Mouse (Mus musculus) heart, postnatal 14 days (tissue): ENCODE results near the gene Brd1. TPM values are rescaled to one million over a fixed set of nuclear protein-coding genes. Genes with fewer than 3 reads are reported as not detected.
"Not testable (repeated sequence)": the region's sequence is repeated elsewhere in the genome, so short reads cannot be mapped to it uniquely, and the experiment has no call there.

ENCODE experiments used
- DNase-seq, 2 experiments: peaks; one replicate each; pipeline ENCODE4 v3.0.0; 2021 to 2022
- intact Hi-C: fragments of 180-260 bp; cut with DNase I; formaldehyde crosslinking; loops from one replicate; pipeline ENCODE4 v1.15.1; 2025
- long read RNA-seq, 2 experiments: library from polyadenylated mRNA; stranded (forward); transcript quantifications; one replicate each; pipeline ENCODE4 v2.0.0; 2021
- total RNA-seq, 2 experiments: library from RNA; stranded (reverse); gene quantifications; 2 replicates each; pipeline ENCODE4 v1.2.3; 2021

The Brd1 gene
- total RNA-seq = 10 to 100 TPM; 35.1 to 35.8 TPM
- long read RNA-seq, experiment 1, full-length matches to known transcripts = 1 of 25 reads
- long read RNA-seq, experiment 1, partial matches to known transcripts = 17 of 25 reads
- long read RNA-seq, experiment 1, other reads (novel, unspliced or antisense) = 7 of 25 reads
- long read RNA-seq, experiment 2, partial matches to known transcripts = 11 of 16 reads
- long read RNA-seq, experiment 2, other reads (novel, unspliced or antisense) = 5 of 16 reads

- intact Hi-C loops = loop anchor here (2.0 to 10.0 kb wide), 2 partner anchors 17 to 481 kb away; partner anchors contain the start of genes Ppp6r2 and Zbed4
- DNase-seq = peak; percentile 90 to 91
Observed at GRCm38 (mm10) chr15:88733834-88734571, at the start of gene Brd1. Gene Brd1, minus strand, starts transcription at chr15:88734233.

GRCm38 (mm10) chr15:88774630-88775029 lies 40.6 kb upstream of the Brd1 start:
- intact Hi-C loops, DNase-seq: not testable (repeated sequence)

GRCm38 (mm10) chr15:88768537-88768936 lies 34.5 kb upstream of the Brd1 start:
- DNase-seq = no peak
- intact Hi-C loops = no loop called here

DNA sequence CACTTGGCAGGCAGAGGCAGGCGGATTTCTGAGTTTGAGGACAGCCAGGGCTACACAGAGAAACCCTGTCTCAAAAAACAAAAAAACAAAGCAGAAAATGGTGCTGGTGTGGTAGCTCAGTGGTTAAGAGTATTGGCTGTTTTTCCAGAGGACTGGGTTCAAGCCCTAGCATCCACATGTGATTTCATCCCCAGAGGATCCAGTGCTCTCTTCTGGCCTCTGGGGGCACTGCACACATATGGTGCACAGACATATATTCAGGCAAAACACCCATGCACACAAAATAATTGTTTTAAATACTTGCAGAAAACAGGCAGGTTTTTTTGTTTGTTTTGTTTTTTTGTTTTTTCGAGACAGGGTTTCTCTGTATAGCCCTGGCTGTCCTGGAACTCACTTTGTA lies 32.1 kb upstream of the Brd1 start:
- DNase-seq, intact Hi-C loops: not testable (repeated sequence)

GRCm38 (mm10) chr15:88761551-88761950 lies 27.5 kb upstream of the Brd1 start:
- no peak for DNase-seq
- intact Hi-C loops = loop anchor here (2.0 kb wide), 1 partner anchor 43 kb away; no protein-coding TSS in a partner anchor

- no peak for DNase-seq
- intact Hi-C loops = no loop called here
Observed at GRCm38 (mm10) chr15:88758061-88758460, 24.0 kb upstream of the Brd1 start.

DNA sequence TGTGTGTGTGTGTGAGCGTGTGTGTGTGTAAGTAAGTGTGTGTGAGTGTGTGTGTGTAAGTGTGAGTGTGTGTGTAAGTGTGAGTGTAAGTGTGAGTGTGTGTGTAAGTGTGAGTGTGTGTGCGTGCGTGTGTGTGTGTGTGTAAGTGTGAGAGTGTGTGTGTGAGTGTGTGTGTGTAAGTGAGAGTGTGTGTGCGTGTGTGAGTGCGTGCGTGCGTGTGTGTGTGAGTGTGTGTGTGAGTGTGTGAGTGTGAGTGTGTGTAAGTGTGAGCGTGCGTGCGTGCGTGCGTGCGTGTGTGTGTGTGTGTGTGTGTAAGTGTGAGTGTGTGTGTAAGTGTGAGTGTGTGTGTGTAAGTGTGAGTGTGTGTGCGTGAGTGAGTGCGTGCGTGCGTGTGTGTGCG lies 21.7 kb upstream of the Brd1 start:
- intact Hi-C loops = no loop called here
- no peak for DNase-seq

GRCm38 (mm10) chr15:88754896-88755295 lies 20.9 kb upstream of the Brd1 start:
- no peak for DNase-seq
- intact Hi-C loops = no loop called here

- DNase-seq = no peak
- intact Hi-C loops = no loop called here
Observed at GRCm38 (mm10) chr15:88752403-88752733, 18.3 kb upstream of the Brd1 start.

- no peak for DNase-seq
- intact Hi-C loops = loop anchor here (2.0 kb wide), 1 partner anchor 17 kb away; the partner anchor contains the start of gene Brd1
Observed at GRCm38 (mm10) chr15:88751564-88752402, 17.8 kb upstream of the Brd1 start, which contains the start of gene Zbed4. Gene Zbed4, plus strand, starts transcription at chr15:88751660.

GRCm38 (mm10) chr15:88750677-88751563 lies 16.9 kb upstream of the Brd1 start:
- intact Hi-C loops = loop anchor here (2.0 kb wide), 1 partner anchor 16 kb away; the partner anchor contains the start of gene Brd1
- peak; percentile 97 to 98 for DNase-seq

- DNase-seq = no peak
- intact Hi-C loops = loop anchor here (2.0 kb wide), 1 partner anchor 15 kb away; the partner anchor contains the start of gene Brd1
Observed at GRCm38 (mm10) chr15:88750032-88750431, 16.0 kb upstream of the Brd1 start.

GRCm38 (mm10) chr15:88749617-88750016 lies 15.6 kb upstream of the Brd1 start:
- not testable (repeated sequence) for DNase-seq
- intact Hi-C loops = loop anchor here (2.0 kb wide), 1 partner anchor 15 kb away; the partner anchor contains the start of gene Brd1

- no peak for DNase-seq
- intact Hi-C loops = no loop called here
Observed at GRCm38 (mm10) chr15:88745926-88746325, 11.9 kb upstream of the Brd1 start.

GRCm38 (mm10) chr15:88745347-88745746 lies 11.3 kb upstream of the Brd1 start:
- DNase-seq = no peak

DNA sequence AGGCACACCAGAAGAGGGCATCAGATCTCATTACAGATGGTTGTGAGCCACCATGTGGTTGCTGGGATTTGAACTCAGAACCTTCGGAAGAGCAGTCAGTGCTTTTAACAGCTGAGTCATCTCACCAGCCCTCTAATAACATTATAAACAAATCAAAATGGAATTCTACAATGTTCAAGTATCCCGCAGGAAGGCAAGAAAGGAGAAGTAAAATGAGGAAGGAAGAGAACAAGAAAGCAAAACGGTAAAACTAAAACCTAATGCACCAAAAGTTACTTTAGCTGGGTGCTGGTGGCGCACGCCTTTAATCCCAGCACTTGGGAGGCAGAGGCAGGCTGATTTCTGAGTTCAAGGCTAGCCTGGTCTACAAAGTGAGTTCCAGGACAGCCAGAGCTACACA lies 9.3 kb upstream of the Brd1 start:
- intact Hi-C loops, DNase-seq: not testable (repeated sequence)

More at GRCm38 (mm10) chr15:88745347-88745746, 11.3 kb upstream of the Brd1 start:
- intact Hi-C loops = no loop called here

- intact Hi-C loops = no loop called here
- DNase-seq = no peak
Observed at GRCm38 (mm10) chr15:88741366-88741765, 7.3 kb upstream of the Brd1 start.

DNA sequence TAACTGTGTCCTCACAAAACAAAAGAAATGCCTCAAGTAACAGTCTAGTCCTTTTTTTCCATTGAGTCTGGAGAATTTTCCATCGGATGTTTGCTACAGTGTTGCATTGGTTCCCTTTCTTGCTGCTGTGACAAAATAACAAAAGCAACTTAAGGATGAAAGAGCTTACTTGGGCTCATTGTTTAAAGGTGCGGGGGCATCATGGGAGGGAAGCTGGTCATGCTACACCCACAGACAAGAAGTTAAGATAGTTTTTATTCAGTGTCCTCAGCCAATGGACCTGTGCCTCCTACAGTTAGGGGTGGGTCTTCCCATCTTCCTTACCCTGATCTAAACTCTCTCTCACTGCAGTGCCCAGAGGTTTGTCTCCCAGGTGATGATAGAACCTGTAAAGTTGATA lies 4.4 kb upstream of the Brd1 start:
- intact Hi-C loops = loop anchor here (10.0 kb wide), 1 partner anchor 476 kb away; the partner anchor contains the start of gene Ppp6r2

DNA sequence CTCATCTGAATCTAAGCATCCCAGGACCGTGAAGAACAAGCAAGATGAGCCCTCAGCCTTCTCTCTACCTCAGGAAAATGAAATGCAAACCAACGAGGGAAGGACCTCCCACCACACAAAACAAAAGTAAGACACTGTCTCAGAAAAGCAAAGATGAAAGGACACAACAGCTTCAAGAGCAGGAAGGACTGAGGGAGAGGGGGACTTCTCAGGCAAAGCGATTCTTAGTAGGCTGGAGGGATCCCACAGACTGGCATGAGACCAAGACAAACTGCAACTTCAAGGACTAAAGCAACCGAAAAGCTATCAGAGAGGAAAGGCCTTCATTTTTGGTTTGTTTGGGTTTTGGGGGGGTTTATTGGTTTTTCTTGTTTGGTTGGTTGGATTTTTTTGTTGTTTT lies 2.1 kb upstream of the Brd1 start:
- no peak for DNase-seq
- intact Hi-C loops = loop anchor here (10.0 kb wide), 1 partner anchor 479 kb away; the partner anchor contains the start of gene Ppp6r2

More for the DNA sequence above, 4.4 kb upstream of the Brd1 start:
- no peak for DNase-seq
